Comparison of ENCODE assay signal across 28 mouse cellular contexts in the genomic region with DNA sequence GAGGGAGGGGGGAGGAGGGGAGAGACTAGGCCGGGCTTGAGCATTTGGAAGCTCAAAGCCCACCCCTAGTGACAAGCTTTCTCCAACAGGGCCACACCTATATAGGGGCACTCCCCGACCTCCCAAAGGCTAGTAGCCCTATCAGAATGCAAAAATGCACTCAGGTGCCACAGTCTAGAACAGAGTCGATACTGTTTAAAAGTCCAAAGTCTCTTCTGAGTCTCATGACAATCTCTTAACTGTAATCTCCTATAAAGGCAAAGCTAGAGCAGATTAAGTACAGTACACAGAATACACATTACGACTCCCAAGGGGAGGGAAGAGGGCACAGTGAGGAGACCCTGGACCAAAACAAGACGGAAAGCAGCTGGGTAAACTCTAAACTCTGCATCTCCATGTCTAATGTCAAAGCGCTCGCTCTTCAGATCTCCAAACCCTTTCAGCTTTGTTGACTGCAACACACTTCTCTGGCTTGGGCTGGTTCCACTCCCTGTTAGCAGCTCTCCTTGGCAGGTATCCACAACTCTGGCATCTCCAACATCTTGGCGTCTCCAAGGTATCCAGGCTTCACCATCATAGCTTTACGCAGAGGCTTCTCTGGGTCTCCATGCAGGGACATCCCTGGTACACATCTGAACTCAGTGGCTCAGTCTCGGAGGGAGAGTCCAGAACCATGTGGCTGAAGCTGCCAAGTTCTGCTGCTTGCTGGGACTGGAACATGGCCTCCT. TPM values are rescaled to one million over a fixed set of nuclear protein-coding genes. Genes with fewer than 3 reads are reported as not detected.
A peak's percentile ranks its signal among the peaks of the same experiment; 100 is the strongest.
DNase-seq lines count a peak whose midpoint lies in the region; ATAC-seq and TF ChIP-seq lines count a peak whose summit lies in the region.
"Had no signal": no experiment of that assay in that cellular context is flagged by ENCODE, and none has a peak within 500 bp of the region (broad histone marks: within the 10 kb centered on the region; RNA-seq: fewer than 3 reads in every experiment).

No protein-coding gene starts in this region.

- TF ChIP-seq EP300 in liver, embryonic 14.5 days (IDR thresholded peaks at IDR 0.05; ENCODE audit: low read depth), result no peak

- H3K9ac ChIP-seq in forebrain, embryonic 15.5 days (replicated peaks), result peak overlapping the region; percentile 17; the same call in 1 of the 2 replicates
- peak overlapping the region; percentile 45; the same call in 1 of the 2 replicates for H3K9ac ChIP-seq in liver, adult 2 months (ENCODE audit: low read depth, low read length)
- no peak overlapping the region for H3K9ac ChIP-seq in liver, embryonic 11.5 days (ENCODE audit: low read depth, low read length)
- H3K9ac ChIP-seq in liver, embryonic 14.5 days (replicated peaks), result no peak overlapping the region
- no peak overlapping the region for H3K9ac ChIP-seq in stomach, embryonic 16.5 days (ENCODE audit: low read length)
- H3K9ac ChIP-seq: embryonic facial prominence, embryonic 13.5 days; heart, embryonic 13.5 days; hindbrain, embryonic 14.5 days; lung, embryonic 14.5 days had no signal

- H3K4me1 ChIP-seq in forebrain, embryonic 15.5 days, result peaks cover 12% of the 10 kb centered on the region
- H3K4me1 ChIP-seq in forebrain, embryonic 10.5 days, result peaks cover 23% of the 10 kb centered on the region
- H3K4me1 ChIP-seq in liver, adult 2 months (ENCODE audit: control insufficient read depth, insufficient read depth, low read length), result peaks cover 17% of the 10 kb centered on the region
- H3K4me1 ChIP-seq in liver, embryonic 11.5 days (replicated peaks; ENCODE audit: control insufficient read depth, insufficient read depth, low read length), result no peaks in the 10 kb centered on the region; the same call in 1 of the 2 replicates
- peaks cover 0 to 15% of the 10 kb centered on the region in 2 experiments; a peak in 1 of 4 replicates for H3K4me1 ChIP-seq in liver, embryonic 14.5 days (replicated peaks; ENCODE audit: control insufficient read depth in 2 of 2, insufficient read depth in 2 of 2, low read length in 1 of 2)
- peaks cover 2% of the 10 kb centered on the region; the same call in 1 of the 2 replicates for H3K4me1 ChIP-seq in stomach, embryonic 16.5 days (ENCODE audit: control insufficient read depth, insufficient read depth, low read length)
- peaks cover 11% of the 10 kb centered on the region for H3K4me1 ChIP-seq in embryonic facial prominence, embryonic 10.5 days

- ATAC-seq in forebrain, embryonic 15.5 days (replicated peaks), result no peak
- ATAC-seq in liver, embryonic 11.5 days (replicated peaks; ENCODE audit: low FRiP score), result no peak; the same call in 1 of the 2 replicates
- ATAC-seq in liver, embryonic 14.5 days (ENCODE audit: insufficient read depth), result peak; percentile 47
- ATAC-seq in stomach, embryonic 16.5 days (ENCODE audit: insufficient read depth, low FRiP score), result peak; percentile 78
- ATAC-seq: activated CD4-positive, CD25-positive, alpha-beta regulatory T cell, adult 4 months; CD4-positive, CD25-positive, alpha-beta regulatory T cell, adult 4 months had no signal

- H3K79me2 ChIP-seq in liver, adult 2 months (ENCODE audit: control insufficient read depth, insufficient read depth, low read length), result no peaks in the 10 kb centered on the region

- H3K4me3 ChIP-seq in forebrain, embryonic 15.5 days, result no peak overlapping the region
- no peak overlapping the region for H3K4me3 ChIP-seq in forebrain, embryonic 10.5 days
- H3K4me3 ChIP-seq in liver, adult 2 months (ENCODE audit: insufficient read depth, low read depth, low read length), result no peak overlapping the region
- no peak overlapping the region for H3K4me3 ChIP-seq in liver, embryonic 11.5 days (ENCODE audit: low read depth, low read length)
- no peak overlapping the region for H3K4me3 ChIP-seq in liver, embryonic 14.5 days (ENCODE audit: insufficient read depth in 1 of 2, low read depth in 2 of 2, low read length in 2 of 2)
- no peak overlapping the region for H3K4me3 ChIP-seq in stomach, embryonic 16.5 days (replicated peaks; ENCODE audit: low read length)
- no peak overlapping the region for H3K4me3 ChIP-seq in embryonic facial prominence, embryonic 10.5 days
- H3K4me3 ChIP-seq: embryonic facial prominence, embryonic 13.5 days; heart, embryonic 13.5 days; midbrain, embryonic 10.5 days had no signal

- no peaks in the 10 kb centered on the region for H3K36me3 ChIP-seq in forebrain, embryonic 15.5 days
- no peaks in the 10 kb centered on the region for H3K36me3 ChIP-seq in forebrain, embryonic 10.5 days (replicated peaks)
- H3K36me3 ChIP-seq in liver, adult 2 months (ENCODE audit: control insufficient read depth, insufficient read depth, low read length), result no peaks in the 10 kb centered on the region
- H3K36me3 ChIP-seq in liver, embryonic 11.5 days (ENCODE audit: control insufficient read depth, insufficient read depth, low read length), result no peaks in the 10 kb centered on the region
- no peaks in the 10 kb centered on the region for H3K36me3 ChIP-seq in liver, embryonic 14.5 days (replicated peaks; ENCODE audit: control insufficient read depth, insufficient read depth, low read depth)
- no peaks in the 10 kb centered on the region for H3K36me3 ChIP-seq in stomach, embryonic 16.5 days (ENCODE audit: control insufficient read depth, insufficient read depth, low read length)
- H3K36me3 ChIP-seq in embryonic facial prominence, embryonic 10.5 days (replicated peaks), result no peaks in the 10 kb centered on the region
- H3K36me3 ChIP-seq: embryonic facial prominence, embryonic 13.5 days; heart, embryonic 13.5 days; midbrain, embryonic 10.5 days had no signal

- H3K27me3 ChIP-seq in forebrain, embryonic 15.5 days, result no peaks in the 10 kb centered on the region
- H3K27me3 ChIP-seq in forebrain, embryonic 10.5 days (ENCODE audit: poor library complexity, severe bottlenecking), result peaks cover 5% of the 10 kb centered on the region; the same call in 1 of the 2 replicates
- H3K27me3 ChIP-seq in liver, adult 2 months (ENCODE audit: control insufficient read depth, insufficient read depth, low read length), result no peaks in the 10 kb centered on the region
- no peaks in the 10 kb centered on the region for H3K27me3 ChIP-seq in liver, embryonic 11.5 days (replicated peaks; ENCODE audit: control insufficient read depth, insufficient read depth, low read length)
- H3K27me3 ChIP-seq in liver, embryonic 14.5 days (ENCODE audit: control insufficient read depth, insufficient read depth, low read length), result no peaks in the 10 kb centered on the region
- no peaks in the 10 kb centered on the region for H3K27me3 ChIP-seq in stomach, embryonic 16.5 days (ENCODE audit: control insufficient read depth, insufficient read depth, low read length)
- H3K27me3 ChIP-seq in embryonic facial prominence, embryonic 10.5 days (replicated peaks; ENCODE audit: low read depth, poor library complexity, severe bottlenecking), result peaks cover 7% of the 10 kb centered on the region; the same call in 1 of the 2 replicates
- H3K27me3 ChIP-seq: embryonic facial prominence, embryonic 13.5 days had no signal

- no peak for TF ChIP-seq POLR2A in liver, adult 2 months (IDR thresholded peaks at IDR 0.05; ENCODE audit: extremely low read depth, insufficient read depth, low read length)

- DNase-seq in forebrain, embryonic 10.5 days (ENCODE audit: extremely low spot score, low spot score), result no peak
- DNase-seq in liver, adult 2 months (ENCODE audit: extremely low read depth, low read depth, low spot score), result peak; percentile 87
- DNase-seq in liver, embryonic 11.5 days (ENCODE audit: low spot score), result no peak
- DNase-seq in liver, embryonic 14.5 days (ENCODE audit: low read depth in 3 of 3, low spot score in 3 of 3), result peak in 1 of 3 experiments; percentile 22
- no peak for DNase-seq in layer of hippocampus, adult 9-11 months
- DNase-seq in embryonic facial prominence, embryonic 10.5 days (ENCODE audit: low spot score), result no peak
- DNase-seq: adrenal gland, postnatal 10 days; cerebellum, adult 9-11 months; heart, adult 11 months; kidney, adult 8-10 months; lung, embryonic 14.5 days; retina, postnatal 1 day had no signal

- no peak overlapping the region for H3K4me2 ChIP-seq in forebrain, embryonic 15.5 days (replicated peaks)
- H3K4me2 ChIP-seq in liver, embryonic 11.5 days, result no peak overlapping the region
- no peak overlapping the region for H3K4me2 ChIP-seq in liver, embryonic 14.5 days (ENCODE audit: low read depth)
- H3K4me2 ChIP-seq in stomach, embryonic 16.5 days (ENCODE audit: low read depth, low read length), result no peak overlapping the region
- H3K4me2 ChIP-seq: embryonic facial prominence, embryonic 13.5 days; heart, embryonic 13.5 days; hindbrain, embryonic 14.5 days; lung, embryonic 14.5 days had no signal

- no peak for TF ChIP-seq CTCF in liver, adult 2 months (IDR thresholded peaks at IDR 0.05; ENCODE audit: low read depth, low read length)
- no peak for TF ChIP-seq CTCF in liver, embryonic 14.5 days (IDR thresholded peaks at IDR 0.05; ENCODE audit: low read depth)

- H3K27ac ChIP-seq in forebrain, embryonic 15.5 days (replicated peaks), result no peak overlapping the region
- no peak overlapping the region for H3K27ac ChIP-seq in forebrain, embryonic 10.5 days
- peak overlapping the region; percentile 77 for H3K27ac ChIP-seq in liver, adult 2 months (replicated peaks; ENCODE audit: insufficient read depth, low read depth, low read length)
- no peak overlapping the region for H3K27ac ChIP-seq in liver, embryonic 11.5 days (ENCODE audit: low read depth, low read length)
- no peak overlapping the region for H3K27ac ChIP-seq in liver, embryonic 14.5 days
- peak overlapping the region; percentile 79 for H3K27ac ChIP-seq in stomach, embryonic 16.5 days (ENCODE audit: low read length)
- H3K27ac ChIP-seq in embryonic facial prominence, embryonic 10.5 days (replicated peaks), result no peak overlapping the region
- H3K27ac ChIP-seq: embryonic facial prominence, embryonic 13.5 days; heart, embryonic 13.5 days; hindbrain, embryonic 14.5 days; macrophage; midbrain, embryonic 10.5 days had no signal

- no peaks in the 10 kb centered on the region for H3K9me3 ChIP-seq in forebrain, embryonic 15.5 days
- H3K9me3 ChIP-seq in forebrain, embryonic 10.5 days, result no peaks in the 10 kb centered on the region
- no peaks in the 10 kb centered on the region for H3K9me3 ChIP-seq in liver, embryonic 11.5 days (ENCODE audit: control insufficient read depth, low read length)
- H3K9me3 ChIP-seq in liver, embryonic 14.5 days (ENCODE audit: control insufficient read depth, low read length), result no peaks in the 10 kb centered on the region
- H3K9me3 ChIP-seq in stomach, embryonic 16.5 days (replicated peaks; ENCODE audit: control insufficient read depth, low read length), result no peaks in the 10 kb centered on the region
- no peaks in the 10 kb centered on the region for H3K9me3 ChIP-seq in embryonic facial prominence, embryonic 10.5 days
- H3K9me3 ChIP-seq: embryonic facial prominence, embryonic 13.5 days; heart, embryonic 13.5 days; midbrain, embryonic 10.5 days had no signal

- 70% methylated on average over 10 of the region's 10 CpGs for WGBS in forebrain, embryonic 15.5 days
- WGBS in forebrain, embryonic 10.5 days, result 76% methylated on average over 10 of the region's 10 CpGs
- WGBS in liver, adult 2 months, result 18% methylated on average over 10 of the region's 10 CpGs
- 69% methylated on average over 10 of the region's 10 CpGs for WGBS in liver, embryonic 11.5 days
- WGBS in liver, embryonic 14.5 days (ENCODE audit: insufficient replicate concordance), result 58% methylated on average over 10 of the region's 10 CpGs
- 49% methylated on average over 10 of the region's 10 CpGs for WGBS in stomach, embryonic 16.5 days
- WGBS in embryonic facial prominence, embryonic 10.5 days, result 75% methylated on average over 10 of the region's 10 CpGs

RNA-seq across cellular contexts. Expression of a gene that starts 11.5 kb away (rescaled TPM):
- not detected in 2 replicates for polyA plus RNA-seq in forebrain, embryonic 15.5 days (2015; fragmentation: Nextera tagmentation; extraction: Ambion mirVana)
- polyA plus RNA-seq in forebrain, embryonic 10.5 days (2016; fragmentation: Nextera tagmentation; extraction: Ambion mirVana), result not detected in 2 replicates
- total RNA-seq in liver, adult 2 months (2014; rRNA removed), result under 0.01 TPM in 1 of 2 replicates, not detected in the other
- 0.06 and 0.07 TPM in 2 replicates for polyA plus RNA-seq in liver, adult 2 months (2012; rRNA removed)
- not detected in 2 replicates for polyA plus RNA-seq in liver, embryonic 11.5 days (2014; fragmentation: Nextera tagmentation; extraction: Ambion mirVana)
- 0.02 and 0.03 TPM in 2 replicates for polyA plus RNA-seq in liver, embryonic 14.5 days (2012; rRNA removed)
- 0.20 TPM in 1 of 2 replicates, not detected in the other for polyA plus RNA-seq in liver, embryonic 14.5 days (2014; fragmentation: Nextera tagmentation; extraction: Ambion mirVana)
- 33.0 and 35.9 TPM in 2 replicates for polyA plus RNA-seq in stomach, embryonic 16.5 days (2015; fragmentation: Nextera tagmentation; extraction: Ambion mirVana)
- polyA plus RNA-seq in embryonic facial prominence, embryonic 10.5 days (2016; fragmentation: Nextera tagmentation; extraction: Ambion mirVana), result not detected in 2 replicates
- total RNA-seq: adrenal gland, postnatal 10 days; ES-E14; gastrocnemius, adult 8-10 months; heart, postnatal 25 days; layer of hippocampus, postnatal 10 days; left cerebral cortex, adult 8-10 months had no signal
- polyA plus RNA-seq: activated CD4-positive, CD25-positive, alpha-beta regulatory T cell, adult 4 months; CD4-positive, CD25-positive, alpha-beta regulatory T cell, adult 4 months; embryonic facial prominence, embryonic 13.5 days; heart, embryonic 13.5 days; hindbrain, embryonic 14.5 days; limb, embryonic 11.5 days; lung, embryonic 14.5 days; macrophage; midbrain, embryonic 10.5 days; urinary bladder, adult 2 months had no signal

RNA-seq across cellular contexts. Expression of a gene that starts 30.1 kb away (rescaled TPM):
- polyA plus RNA-seq in forebrain, embryonic 15.5 days (2015; fragmentation: Nextera tagmentation; extraction: Ambion mirVana), result 175 and 184 TPM in 2 replicates
- polyA plus RNA-seq in forebrain, embryonic 10.5 days (2016; fragmentation: Nextera tagmentation; extraction: Ambion mirVana), result 225 and 235 TPM in 2 replicates
- total RNA-seq in liver, adult 2 months (2014; rRNA removed), result 17.9 and 21.8 TPM in 2 replicates
- polyA plus RNA-seq in liver, adult 2 months (2012; rRNA removed), result 11.4 and 12.5 TPM in 2 replicates
- polyA plus RNA-seq in liver, embryonic 11.5 days (2014; fragmentation: Nextera tagmentation; extraction: Ambion mirVana), result 154 and 167 TPM in 2 replicates
- polyA plus RNA-seq in liver, embryonic 14.5 days (2012; rRNA removed), result 86.0 and 111 TPM in 2 replicates
- 183 and 196 TPM in 2 replicates for polyA plus RNA-seq in liver, embryonic 14.5 days (2014; fragmentation: Nextera tagmentation; extraction: Ambion mirVana)
- 131 and 144 TPM in 2 replicates for polyA plus RNA-seq in stomach, embryonic 16.5 days (2015; fragmentation: Nextera tagmentation; extraction: Ambion mirVana)
- 208 and 219 TPM in 2 replicates for polyA plus RNA-seq in embryonic facial prominence, embryonic 10.5 days (2016; fragmentation: Nextera tagmentation; extraction: Ambion mirVana)
- polyA plus RNA-seq: activated CD4-positive, CD25-positive, alpha-beta regulatory T cell, adult 4 months had no signal

Comparison
In these comparisons a context has a peak if more than half of its experiments do, and no peak if none do; other contexts are left out.
1. ATAC-seq: peak in liver, embryonic 14.5 days (single experiment) and stomach, embryonic 16.5 days (single experiment); none in forebrain, embryonic 15.5 days (single experiment) and liver, embryonic 11.5 days (single experiment).
2. H3K27ac ChIP-seq: peak in liver, adult 2 months (single experiment) and stomach, embryonic 16.5 days (single experiment); none in forebrain, embryonic 15.5 days (single experiment), forebrain, embryonic 10.5 days (single experiment), liver, embryonic 11.5 days (single experiment), liver, embryonic 14.5 days (single experiment) and embryonic facial prominence, embryonic 10.5 days (single experiment).
3. H3K9ac ChIP-seq: peak in forebrain, embryonic 15.5 days (single experiment) and liver, adult 2 months (single experiment); none in liver, embryonic 11.5 days (single experiment), liver, embryonic 14.5 days (single experiment) and stomach, embryonic 16.5 days (single experiment).
4. RNA of a gene that starts 11.5 kb away (polyA plus RNA-seq): 33.0 to 35.9 TPM in stomach, embryonic 16.5 days; not detected in forebrain, embryonic 10.5 days, 0.02 to 0.20 TPM in liver, embryonic 14.5 days, 0.06 to 0.07 TPM in liver, adult 2 months, not detected in forebrain, embryonic 15.5 days, not detected in liver, embryonic 11.5 days and not detected in embryonic facial prominence, embryonic 10.5 days; every median in the first group is over 10 times any median in the second.